Mouse (Mus musculus): ENCODE data around the gene Lypd5. TPM values are rescaled to one million over a fixed set of nuclear protein-coding genes. Genes with fewer than 3 reads are reported as not detected.

The Lypd5 gene
- total and polyA plus RNA-seq, 2 experiments from 2014 or later = 0.13 TPM; not detected in 1

- DNase-seq (ENCODE audit: low spot score) = no peak
- ATAC-seq = no peak
- H3K9ac ChIP-seq (replicated peaks; ENCODE audit: low read length) = no peak overlapping the region
- H3K27ac ChIP-seq = peak overlapping the region; percentile 64; the same call in 1 of the 2 replicates
- WGBS = 58% methylated on average over 4 of the region's 4 CpGs
- no peak for TF ChIP-seq CTCF (IDR thresholded peaks at IDR 0.05; ENCODE audit: low read depth)
- H3K27me3 ChIP-seq (ENCODE audit: insufficient read depth, low read length) = no peaks in the 10 kb centered on the region
- H3K4me1 ChIP-seq (ENCODE audit: insufficient read depth, low read length) = no peaks in the 10 kb centered on the region; the same call in none of the 2 replicates
- H3K9me3 ChIP-seq (ENCODE audit: low read length) = no peaks in the 10 kb centered on the region
- H3K4me3 ChIP-seq (ENCODE audit: low read length) = no peak overlapping the region
- no peaks in the 10 kb centered on the region for H3K36me3 ChIP-seq (ENCODE audit: insufficient read depth, low read length)
- no peak overlapping the region for H3K4me2 ChIP-seq (ENCODE audit: low read depth, low read length)
Measured at GRCm38 (mm10) chr7:24372786-24373185, 23.8 kb downstream of the Lypd5 start.

- no peaks in the 10 kb centered on the region for H3K27me3 ChIP-seq (ENCODE audit: insufficient read depth, low read length)
- DNase-seq (ENCODE audit: low spot score) = peak; percentile 60
- 23% methylated on average over 19 of the region's 20 CpGs for WGBS
- H3K4me3 ChIP-seq (ENCODE audit: low read length) = no peak overlapping the region
- TF ChIP-seq CTCF (IDR thresholded peaks at IDR 0.05; ENCODE audit: low read depth) = no peak
- no peaks in the 10 kb centered on the region for H3K9me3 ChIP-seq (ENCODE audit: low read length)
- H3K4me2 ChIP-seq (ENCODE audit: low read depth, low read length) = no peak overlapping the region
- H3K27ac ChIP-seq = peak overlapping the region; percentile 64
- H3K4me1 ChIP-seq (ENCODE audit: insufficient read depth, low read length) = no peaks in the 10 kb centered on the region; the same call in none of the 2 replicates
- ATAC-seq = peak; percentile 77
- no peaks in the 10 kb centered on the region for H3K36me3 ChIP-seq (ENCODE audit: insufficient read depth, low read length)
- H3K9ac ChIP-seq (replicated peaks; ENCODE audit: low read length) = 0 out of 2 replicates have a peak overlapping the region, but pooled peaks have one; percentile 21
Measured at GRCm38 (mm10) chr7:24373538-24374379, 24.8 kb downstream of the Lypd5 start.

DNA sequence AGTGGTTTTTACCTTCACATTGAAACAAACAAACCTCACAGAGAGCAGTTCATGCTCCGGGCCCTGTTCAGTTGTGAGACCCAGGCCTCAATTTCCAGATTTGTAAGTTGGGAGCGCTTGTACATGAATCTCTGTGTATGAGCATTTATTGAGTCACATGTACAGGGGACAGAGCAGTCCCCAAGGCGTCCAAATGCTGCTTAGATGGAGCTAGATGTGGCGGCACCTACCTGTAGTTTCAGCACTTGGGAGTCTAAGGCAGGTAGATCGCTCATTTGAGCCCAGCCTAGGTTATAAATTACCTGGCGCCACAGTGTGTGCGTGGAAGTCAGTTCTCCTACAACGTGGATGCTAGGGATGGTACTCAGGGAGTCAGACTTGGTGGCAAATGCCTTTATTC, 27.5 kb downstream of the Lypd5 start:
- H3K27ac ChIP-seq = no peak overlapping the region
- WGBS = 89% methylated on average over 8 of the region's 8 CpGs
- H3K4me1 ChIP-seq (ENCODE audit: insufficient read depth, low read length) = no peaks in the 10 kb centered on the region; the same call in none of the 2 replicates
- H3K27me3 ChIP-seq (ENCODE audit: insufficient read depth, low read length) = no peaks in the 10 kb centered on the region
- no peak for DNase-seq (ENCODE audit: low spot score)
- no peak for TF ChIP-seq CTCF (IDR thresholded peaks at IDR 0.05; ENCODE audit: low read depth)
- no peaks in the 10 kb centered on the region for H3K36me3 ChIP-seq (ENCODE audit: insufficient read depth, low read length)
- ATAC-seq = no peak
- no peaks in the 10 kb centered on the region for H3K9me3 ChIP-seq (ENCODE audit: low read length)
- H3K9ac ChIP-seq (replicated peaks; ENCODE audit: low read length) = no peak overlapping the region
- no peak overlapping the region for H3K4me2 ChIP-seq (ENCODE audit: low read depth, low read length)
- H3K4me3 ChIP-seq (ENCODE audit: low read length) = no peak overlapping the region

GRCm38 (mm10) chr7:24377091-24377865, 28.3 kb downstream of the Lypd5 start:
- Histone ChIP-seq H3K36me3 (ENCODE audit: insufficient read depth, low read length) (no peaks in the 10 kb centered on the region), H3K27me3 (ENCODE audit: insufficient read depth, low read length) (no peaks in the 10 kb centered on the region), H3K27ac (no peak overlapping the region), H3K4me3 (ENCODE audit: low read length) (peak overlapping the region; percentile 18), H3K4me2 (ENCODE audit: low read depth, low read length) (peak overlapping the region; percentile 50), H3K4me1 (ENCODE audit: insufficient read depth, low read length) (no peaks in the 10 kb centered on the region; the same call in none of the 2 replicates), H3K9ac (replicated peaks; ENCODE audit: low read length) (peak overlapping the region; percentile 30; the same call in 1 of the 2 replicates), H3K9me3 (ENCODE audit: low read length) (no peaks in the 10 kb centered on the region)
- no peak; the same call in 1 of the 2 replicates for TF ChIP-seq CTCF (IDR thresholded peaks at IDR 0.05; ENCODE audit: low read depth)
- ATAC-seq = no peak
- 7% methylated on average over 49 of the region's 49 CpGs for WGBS
- DNase-seq (ENCODE audit: low spot score) = no peak

GRCm38 (mm10) chr7:24378049-24378701, 29.2 kb downstream of the Lypd5 start:
- no peaks in the 10 kb centered on the region for H3K9me3 ChIP-seq (ENCODE audit: low read length)
- H3K4me3 ChIP-seq (ENCODE audit: low read length) = no peak overlapping the region
- H3K4me2 ChIP-seq (ENCODE audit: low read depth, low read length) = no peak overlapping the region
- H3K27me3 ChIP-seq (ENCODE audit: insufficient read depth, low read length) = no peaks in the 10 kb centered on the region
- no peak overlapping the region for H3K9ac ChIP-seq (replicated peaks; ENCODE audit: low read length)
- 60% methylated on average over 10 of the region's 10 CpGs for WGBS
- no peak for TF ChIP-seq CTCF (IDR thresholded peaks at IDR 0.05; ENCODE audit: low read depth)
- H3K36me3 ChIP-seq (ENCODE audit: insufficient read depth, low read length) = no peaks in the 10 kb centered on the region
- no peaks in the 10 kb centered on the region; the same call in none of the 2 replicates for H3K4me1 ChIP-seq (ENCODE audit: insufficient read depth, low read length)
- DNase-seq (ENCODE audit: low spot score) (peak; percentile 43), ATAC-seq (no peak)
- no peak overlapping the region for H3K27ac ChIP-seq

DNA sequence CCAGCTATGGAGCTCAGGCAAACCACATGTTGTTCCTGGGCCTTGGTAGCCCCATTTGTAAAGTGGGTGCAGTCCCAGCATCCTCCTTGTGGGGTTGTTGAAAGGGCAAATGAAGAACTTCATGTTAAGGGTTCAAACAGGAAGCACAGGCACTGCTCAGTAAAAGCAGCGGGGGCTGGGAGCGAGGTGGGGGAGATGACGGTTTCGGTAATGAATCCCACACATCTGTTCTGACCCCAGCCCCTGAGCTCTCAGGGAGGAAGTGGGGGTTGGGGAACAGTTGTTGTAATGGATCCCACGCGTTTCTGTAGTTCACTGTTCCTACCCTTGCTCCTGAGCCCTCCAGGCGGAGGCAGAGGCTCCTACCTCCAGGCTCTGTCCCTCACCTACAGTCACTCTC, 30.9 kb downstream of the Lypd5 start:
- no peaks in the 10 kb centered on the region for H3K36me3 ChIP-seq (ENCODE audit: insufficient read depth, low read length)
- H3K9ac ChIP-seq (replicated peaks; ENCODE audit: low read length) = no peak overlapping the region
- no peaks in the 10 kb centered on the region for H3K9me3 ChIP-seq (ENCODE audit: low read length)
- no peak for ATAC-seq
- H3K4me2 ChIP-seq (ENCODE audit: low read depth, low read length) = no peak overlapping the region
- H3K27ac ChIP-seq = no peak overlapping the region
- DNase-seq (ENCODE audit: low spot score) = no peak
- no peaks in the 10 kb centered on the region for H3K27me3 ChIP-seq (ENCODE audit: insufficient read depth, low read length)
- WGBS = 66% methylated on average over 7 of the region's 7 CpGs
- no peaks in the 10 kb centered on the region; the same call in 1 of the 2 replicates for H3K4me1 ChIP-seq (ENCODE audit: insufficient read depth, low read length)
- no peak for TF ChIP-seq CTCF (IDR thresholded peaks at IDR 0.05; ENCODE audit: low read depth)
- no peak overlapping the region for H3K4me3 ChIP-seq (ENCODE audit: low read length)

Measured in hindbrain, postnatal 0 days (tissue).